Mouse (Mus musculus): ENCODE results near the gene 1190005I06Rik. TPM values are rescaled to one million over a fixed set of nuclear protein-coding genes. Genes with fewer than 3 reads are reported as not detected.

Gene 1190005I06Rik
- polyA plus RNA-seq, 1 experiment from 2014 or later, result 2.3 TPM

DNA sequence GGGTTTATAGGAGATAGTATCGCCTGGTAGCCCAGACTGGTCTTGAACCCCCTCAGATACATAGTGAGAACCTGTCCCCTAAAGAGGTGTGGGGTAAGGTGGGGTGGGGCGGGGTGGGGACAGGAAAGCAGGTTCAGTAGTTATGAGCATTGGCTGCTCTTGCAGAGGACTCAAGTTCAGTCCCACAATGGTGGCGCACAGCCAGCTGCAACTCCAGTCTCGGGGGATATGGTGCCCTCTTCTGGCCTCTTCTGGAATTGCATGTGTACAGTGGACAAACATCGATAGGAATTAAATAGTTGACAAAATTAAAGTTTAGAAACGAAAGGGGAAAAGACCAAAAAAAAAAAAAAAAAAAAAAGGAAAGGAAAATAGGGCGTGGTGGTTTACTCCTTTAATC, 47.9 kb downstream of the 1190005I06Rik start:
- 50% methylated on average over 7 of the region's 7 CpGs for WGBS
- no peak overlapping the region for H3K9ac ChIP-seq (ENCODE audit: low read length)
- no peaks in the 10 kb centered on the region for H3K36me3 ChIP-seq (ENCODE audit: control insufficient read depth, insufficient read depth, low read length)
- no peak overlapping the region for H3K4me3 ChIP-seq (ENCODE audit: low read depth, low read length)
- DNase-seq (ENCODE audit: low spot score) (peak; percentile 82), ATAC-seq (replicated peaks; ENCODE audit: low FRiP score) (no peak)
- H3K4me1 ChIP-seq (replicated peaks; ENCODE audit: control insufficient read depth, insufficient read depth, low read length), result no peaks in the 10 kb centered on the region
- peaks cover 2% of the 10 kb centered on the region; the same call in 1 of the 2 replicates for H3K27me3 ChIP-seq (ENCODE audit: control insufficient read depth, insufficient read depth, low read length)
- no peak overlapping the region for H3K4me2 ChIP-seq (ENCODE audit: low read depth, low read length, severe bottlenecking)
- no peaks in the 10 kb centered on the region for H3K9me3 ChIP-seq (ENCODE audit: control insufficient read depth, low read length)
- no peak overlapping the region for H3K27ac ChIP-seq (ENCODE audit: low read depth, low read length)

DNA sequence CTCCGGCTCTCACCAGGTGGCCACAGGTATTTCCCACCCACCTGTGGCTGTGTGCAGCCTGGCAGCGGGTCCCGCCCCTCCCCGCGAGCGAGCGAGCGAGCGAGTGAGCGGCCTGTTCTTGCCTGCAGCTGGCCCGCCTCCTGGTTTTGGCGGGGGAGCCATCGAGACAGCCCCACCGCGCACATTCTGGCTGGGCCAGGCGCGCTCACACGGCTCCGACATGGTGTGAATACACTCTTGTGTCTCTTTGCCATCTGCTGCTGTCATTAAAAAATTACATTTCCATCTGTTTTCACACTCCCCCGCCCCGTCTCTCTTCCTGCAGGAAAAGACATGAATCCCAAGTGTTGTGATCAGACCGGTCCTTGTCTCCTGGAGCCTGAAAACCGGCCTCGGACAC, 48.9 kb downstream of the 1190005I06Rik start:
- no peak overlapping the region for H3K4me2 ChIP-seq (ENCODE audit: low read depth, low read length, severe bottlenecking)
- DNase-seq (ENCODE audit: low spot score), result no peak
- peaks cover 2% of the 10 kb centered on the region; the same call in 1 of the 2 replicates for H3K27me3 ChIP-seq (ENCODE audit: control insufficient read depth, insufficient read depth, low read length)
- H3K4me1 ChIP-seq (replicated peaks; ENCODE audit: control insufficient read depth, insufficient read depth, low read length), result no peaks in the 10 kb centered on the region
- H3K27ac ChIP-seq (ENCODE audit: low read depth, low read length), result no peak overlapping the region
- WGBS, result 30% methylated on average over 24 of the region's 24 CpGs
- ATAC-seq (replicated peaks; ENCODE audit: low FRiP score), result no peak
- no peak overlapping the region for H3K4me3 ChIP-seq (ENCODE audit: low read depth, low read length)
- no peak overlapping the region for H3K9ac ChIP-seq (ENCODE audit: low read length)
- H3K9me3 ChIP-seq (ENCODE audit: control insufficient read depth, low read length), result no peaks in the 10 kb centered on the region
- no peaks in the 10 kb centered on the region for H3K36me3 ChIP-seq (ENCODE audit: control insufficient read depth, insufficient read depth, low read length)

DNA sequence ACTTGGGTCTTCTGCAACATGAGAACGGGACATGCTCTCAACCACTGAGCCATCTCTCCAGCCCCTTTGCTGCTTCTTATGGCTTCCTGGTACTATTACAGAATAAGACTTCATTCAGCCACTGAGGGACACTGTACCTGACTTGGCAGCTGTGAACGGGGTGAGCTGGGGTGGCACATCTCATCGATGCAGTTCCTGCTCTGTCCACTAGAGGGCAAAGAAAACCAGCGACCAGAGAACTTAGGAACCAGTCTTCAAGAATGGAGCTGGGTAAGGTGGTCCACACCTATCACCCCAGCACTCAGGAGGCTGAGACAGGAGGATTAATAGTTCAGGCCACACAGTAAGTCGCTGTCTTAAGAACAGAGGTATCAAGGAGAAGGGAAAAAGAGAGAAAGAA, 51.5 kb downstream of the 1190005I06Rik start:
- ATAC-seq (replicated peaks; ENCODE audit: low FRiP score) (no peak), DNase-seq (ENCODE audit: low spot score) (peak; percentile 82)
- Histone ChIP-seq H3K4me3 (ENCODE audit: low read depth, low read length) (no peak overlapping the region), H3K9ac (ENCODE audit: low read length) (no peak overlapping the region), H3K36me3 (ENCODE audit: control insufficient read depth, insufficient read depth, low read length) (no peaks in the 10 kb centered on the region), H3K27ac (ENCODE audit: low read depth, low read length) (no peak overlapping the region), H3K9me3 (ENCODE audit: control insufficient read depth, low read length) (no peaks in the 10 kb centered on the region), H3K27me3 (ENCODE audit: control insufficient read depth, insufficient read depth, low read length) (peaks cover 2% of the 10 kb centered on the region; the same call in 1 of the 2 replicates), H3K4me2 (ENCODE audit: low read depth, low read length, severe bottlenecking) (no peak overlapping the region), H3K4me1 (replicated peaks; ENCODE audit: control insufficient read depth, insufficient read depth, low read length) (peaks cover 3% of the 10 kb centered on the region; the same call in 1 of the 2 replicates)
- WGBS, result 10% methylated on average over 5 of the region's 5 CpGs

DNA sequence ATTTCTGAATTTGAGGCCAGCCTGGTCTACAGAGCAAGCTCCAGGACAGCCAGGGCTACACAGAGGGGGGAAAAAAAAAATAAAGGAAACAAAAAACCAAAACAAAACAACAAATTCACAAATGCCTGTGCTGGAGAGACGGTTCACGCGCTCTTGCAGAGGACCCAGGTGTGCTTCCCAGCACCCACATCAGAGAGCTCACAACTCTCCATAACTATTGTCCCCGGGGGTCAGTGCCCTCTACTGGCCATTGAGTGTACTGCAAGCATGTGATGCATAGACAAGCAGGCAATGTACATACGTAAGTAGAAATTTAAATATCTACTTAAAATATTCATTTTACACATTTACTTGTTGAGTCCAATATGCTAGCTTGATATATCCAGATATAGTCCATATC, 52.9 kb downstream of the 1190005I06Rik start:
- Histone ChIP-seq H3K9me3 (ENCODE audit: control insufficient read depth, low read length) (no peaks in the 10 kb centered on the region), H3K36me3 (ENCODE audit: control insufficient read depth, insufficient read depth, low read length) (no peaks in the 10 kb centered on the region), H3K4me3 (ENCODE audit: low read depth, low read length) (no peak overlapping the region), H3K27ac (ENCODE audit: low read depth, low read length) (no peak overlapping the region), H3K4me1 (replicated peaks; ENCODE audit: control insufficient read depth, insufficient read depth, low read length) (peaks cover 8% of the 10 kb centered on the region), H3K4me2 (ENCODE audit: low read depth, low read length, severe bottlenecking) (no peak overlapping the region), H3K27me3 (ENCODE audit: control insufficient read depth, insufficient read depth, low read length) (peaks cover 2% of the 10 kb centered on the region; the same call in 1 of the 2 replicates), H3K9ac (ENCODE audit: low read length) (no peak overlapping the region)
- ATAC-seq (replicated peaks; ENCODE audit: low FRiP score) (no peak), DNase-seq (ENCODE audit: low spot score) (no peak)
- WGBS, result 86% methylated on average over 5 of the region's 5 CpGs

DNA sequence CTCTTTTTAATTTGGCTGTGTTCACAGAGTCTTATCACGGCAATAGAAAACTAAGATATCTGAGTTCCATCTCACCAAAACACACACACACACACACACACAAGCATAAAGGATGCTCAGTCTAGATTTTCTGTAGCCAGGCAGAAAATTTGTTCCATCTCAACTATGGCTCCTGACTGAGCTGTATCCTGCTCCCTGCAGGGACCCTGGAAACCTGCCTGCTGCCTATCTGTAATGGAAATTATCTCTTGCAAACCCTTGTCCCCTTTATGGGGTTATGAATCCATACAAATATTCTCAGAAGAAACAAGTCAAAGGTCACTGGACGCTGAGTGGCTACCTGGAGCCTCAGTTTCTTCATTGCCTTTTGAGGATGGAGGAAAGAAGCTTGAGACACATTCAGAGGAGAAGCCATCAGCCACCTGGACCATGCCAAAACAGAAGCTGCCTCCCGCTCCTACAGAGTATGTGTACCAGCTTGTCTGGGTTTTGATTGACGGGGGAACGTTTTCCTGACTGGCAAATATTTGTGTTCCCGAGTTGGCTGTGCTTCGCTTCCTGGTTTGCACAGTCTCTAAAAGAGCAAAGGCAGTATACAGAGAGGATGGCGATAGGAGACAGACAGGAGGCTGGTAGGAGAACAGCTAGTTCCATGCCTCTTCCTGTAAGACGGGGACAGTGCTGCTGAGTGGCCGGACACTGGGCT, 55.7 kb downstream of the 1190005I06Rik start:
- no peak overlapping the region for H3K27ac ChIP-seq (ENCODE audit: low read depth, low read length)
- peaks cover 10% of the 10 kb centered on the region for H3K4me1 ChIP-seq (replicated peaks; ENCODE audit: control insufficient read depth, insufficient read depth, low read length)
- no peak overlapping the region for H3K9ac ChIP-seq (ENCODE audit: low read length)
- H3K4me2 ChIP-seq (ENCODE audit: low read depth, low read length, severe bottlenecking), result no peak overlapping the region
- DNase-seq (ENCODE audit: low spot score) (no peak), ATAC-seq (replicated peaks; ENCODE audit: low FRiP score) (no peak)
- H3K4me3 ChIP-seq (ENCODE audit: low read depth, low read length), result no peak overlapping the region
- no peaks in the 10 kb centered on the region for H3K36me3 ChIP-seq (ENCODE audit: control insufficient read depth, insufficient read depth, low read length)
- 81% methylated on average over 10 of the region's 10 CpGs for WGBS
- no peaks in the 10 kb centered on the region for H3K9me3 ChIP-seq (ENCODE audit: control insufficient read depth, low read length)
- H3K27me3 ChIP-seq (ENCODE audit: control insufficient read depth, insufficient read depth, low read length), result no peaks in the 10 kb centered on the region

DNA sequence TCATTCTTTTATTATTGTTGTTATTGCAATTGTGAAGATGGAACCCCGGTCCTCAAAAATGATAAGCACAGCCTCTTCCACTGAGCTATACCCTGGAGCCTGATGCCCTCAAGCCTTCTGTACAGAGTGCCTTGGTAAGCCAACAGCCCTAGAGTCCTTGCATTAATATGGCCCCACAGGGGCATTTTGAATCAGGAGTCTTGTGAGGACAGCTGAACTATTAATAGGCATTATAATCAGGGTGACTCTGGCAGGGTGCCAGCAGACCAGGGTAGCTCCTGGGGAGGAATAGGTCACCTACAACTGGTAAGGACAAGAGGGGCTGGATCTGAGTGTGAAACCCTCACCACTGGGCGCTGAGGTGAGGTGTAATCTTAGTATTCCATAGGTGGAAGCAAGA, 57.5 kb downstream of the 1190005I06Rik start:
- peaks cover 12% of the 10 kb centered on the region for H3K4me1 ChIP-seq (replicated peaks; ENCODE audit: control insufficient read depth, insufficient read depth, low read length)
- peak overlapping the region; percentile 54 for H3K9ac ChIP-seq (ENCODE audit: low read length)
- H3K36me3 ChIP-seq (ENCODE audit: control insufficient read depth, insufficient read depth, low read length), result no peaks in the 10 kb centered on the region
- H3K27ac ChIP-seq (ENCODE audit: low read depth, low read length), result no peak overlapping the region
- ATAC-seq (replicated peaks; ENCODE audit: low FRiP score) (no peak), DNase-seq (ENCODE audit: low spot score) (no peak)
- H3K4me3 ChIP-seq (ENCODE audit: low read depth, low read length), result peak overlapping the region; percentile 36
- WGBS, result 63% methylated on average over 2 of the region's 2 CpGs
- H3K4me2 ChIP-seq (ENCODE audit: low read depth, low read length, severe bottlenecking), result peak overlapping the region; percentile 73
- H3K9me3 ChIP-seq (ENCODE audit: control insufficient read depth, low read length), result no peaks in the 10 kb centered on the region
- no peaks in the 10 kb centered on the region for H3K27me3 ChIP-seq (ENCODE audit: control insufficient read depth, insufficient read depth, low read length)

DNA sequence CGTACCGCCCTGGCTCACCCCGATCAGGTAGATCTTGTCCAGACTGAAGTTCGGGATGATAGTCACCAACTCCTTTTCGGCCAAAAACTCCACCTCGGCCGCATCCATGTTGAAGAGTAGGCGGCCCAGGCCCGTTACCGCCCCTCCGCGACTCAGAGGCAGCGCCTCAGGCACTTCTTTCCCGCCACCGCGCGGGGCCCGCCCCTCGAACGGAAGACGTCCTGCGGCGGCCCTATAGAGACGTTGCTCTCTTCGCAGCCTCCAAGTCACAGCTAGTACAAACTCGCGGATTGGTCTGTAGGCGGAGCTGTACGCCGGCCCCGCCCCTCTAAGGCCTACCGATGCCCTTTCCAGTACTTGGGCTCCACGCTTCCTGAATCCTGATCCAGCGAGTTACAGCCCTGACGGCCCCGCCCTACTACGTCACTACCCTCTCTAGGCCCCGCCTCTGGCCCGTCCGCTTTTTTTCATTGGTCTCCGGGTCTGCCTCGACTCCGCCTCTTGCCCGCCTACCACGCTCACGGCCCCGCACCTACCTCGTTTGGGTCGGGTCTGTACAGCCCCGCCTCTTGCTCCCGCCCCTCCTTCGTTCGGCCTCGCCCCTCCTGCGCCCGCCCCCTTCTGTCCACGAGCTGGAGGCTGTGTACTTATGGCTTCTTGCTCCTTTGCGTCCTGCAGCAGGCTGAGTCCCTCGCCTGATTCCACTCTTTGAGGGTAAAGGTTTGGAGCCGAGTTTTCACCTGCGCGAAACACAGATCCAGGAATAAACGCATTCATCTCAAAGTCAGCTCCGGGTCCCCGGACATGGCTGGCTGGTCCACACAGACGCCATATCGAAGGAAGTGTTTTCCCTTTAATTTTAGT, 58.3 kb downstream of the 1190005I06Rik start, which contains the start of gene Gins2:
Gene Gins2, minus strand, starts transcription at position 397 of the 864 bp plus-strand sequence.
- Histone ChIP-seq H3K36me3 (ENCODE audit: control insufficient read depth, insufficient read depth, low read length) (no peaks in the 10 kb centered on the region), H3K27ac (ENCODE audit: low read depth, low read length) (no peak within 1 kb of the TSS)

DNA sequence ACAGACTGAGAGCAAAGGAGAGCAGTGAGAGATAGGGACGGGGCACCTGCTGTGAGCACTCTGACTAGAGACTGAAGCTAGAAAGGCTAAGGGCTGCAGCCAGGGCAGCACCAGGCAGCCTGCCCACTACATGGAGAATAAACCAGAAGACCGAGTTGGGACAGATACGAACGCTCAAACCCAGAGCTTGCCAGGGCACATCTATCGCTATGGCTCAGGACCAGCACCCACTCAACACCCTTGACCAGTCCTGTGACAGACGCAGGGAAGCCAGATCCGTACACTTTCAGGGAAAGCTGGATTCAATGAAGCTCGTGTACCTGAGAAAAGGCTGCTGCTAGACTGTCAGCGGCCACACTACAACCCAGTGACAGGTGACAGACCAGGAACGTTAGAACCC, 61.9 kb downstream of the 1190005I06Rik start:
- ATAC-seq (replicated peaks; ENCODE audit: low FRiP score), result no peak

More for the DNA sequence above, 58.3 kb downstream of the 1190005I06Rik start, which contains the start of gene Gins2:
- ATAC-seq (replicated peaks; ENCODE audit: low FRiP score) (peak; percentile 99), DNase-seq (ENCODE audit: low spot score) (peak; percentile 100)
- peak within 1 kb of the TSS; percentile 73 for H3K4me2 ChIP-seq (ENCODE audit: low read depth, low read length, severe bottlenecking)
- WGBS, result under 1% methylated on average over 67 of the region's 67 CpGs
- peak within 1 kb of the TSS; percentile 70 for H3K4me3 ChIP-seq (ENCODE audit: low read depth, low read length)
- H3K9ac ChIP-seq (ENCODE audit: low read length), result peak within 1 kb of the TSS; percentile 74
- no peaks in the 10 kb centered on the region for H3K9me3 ChIP-seq (ENCODE audit: control insufficient read depth, low read length)
- H3K4me1 ChIP-seq (replicated peaks; ENCODE audit: control insufficient read depth, insufficient read depth, low read length), result peaks cover 12% of the 10 kb centered on the region
- H3K27me3 ChIP-seq (ENCODE audit: control insufficient read depth, insufficient read depth, low read length), result no peaks in the 10 kb centered on the region

More for the DNA sequence above, 61.9 kb downstream of the 1190005I06Rik start:
- Histone ChIP-seq H3K9me3 (ENCODE audit: control insufficient read depth, low read length) (no peaks in the 10 kb centered on the region), H3K9ac (ENCODE audit: low read length) (no peak overlapping the region), H3K27ac (ENCODE audit: low read depth, low read length) (no peak overlapping the region), H3K4me3 (ENCODE audit: low read depth, low read length) (no peak overlapping the region), H3K4me2 (ENCODE audit: low read depth, low read length, severe bottlenecking) (no peak overlapping the region), H3K36me3 (ENCODE audit: control insufficient read depth, insufficient read depth, low read length) (peaks cover 4% of the 10 kb centered on the region), H3K4me1 (replicated peaks; ENCODE audit: control insufficient read depth, insufficient read depth, low read length) (peaks cover 9% of the 10 kb centered on the region; the same call in 1 of the 2 replicates), H3K27me3 (ENCODE audit: control insufficient read depth, insufficient read depth, low read length) (no peaks in the 10 kb centered on the region)
- no peak for DNase-seq (ENCODE audit: low spot score)
- WGBS, result 91% methylated on average over 10 of the region's 10 CpGs
